Mouse (Mus musculus) forebrain, embryonic 14.5 days (tissue): Measurements from ENCODE around the gene Mrpl10. TPM values are rescaled to one million over a fixed set of nuclear protein-coding genes. Genes with fewer than 3 reads are reported as not detected.

Experiments used
- ATAC-seq: fragments of 200-750 bp; cut with Nextera tagmentation; 2 replicates; pipeline ENCODE4 v1.8.0; 2017; ENCODE audit warnings: mild to moderate bottlenecking, moderate library complexity
- DNase-seq: peaks from one replicate; pipeline ENCODE4 v3.0.0-alpha.2; 2015; ENCODE audit warnings: low spot score
- H3K27ac ChIP-seq: fragments of 300-500 bp; sonication (generic); 2 replicates; pipeline ENCODE4 v1.5.1; 2014; ENCODE audit warnings: low read depth, mild to moderate bottlenecking, control low read depth, low read length, moderate library complexity
- H3K27me3 ChIP-seq: fragments of 300-500 bp; sonication (generic); replicated peaks from 2 replicates; pipeline ENCODE4 v1.6.1; 2014; ENCODE audit warnings: low read length, control low read depth, mixed read lengths; ENCODE audit not compliant: control insufficient read depth, insufficient read depth
- H3K36me3 ChIP-seq: fragments of 300-500 bp; sonication (generic); 2 replicates; pipeline ENCODE4 v1.6.1; 2014; ENCODE audit warnings: low read length, control low read depth; ENCODE audit not compliant: control insufficient read depth, insufficient read depth
- H3K4me1 ChIP-seq: fragments of 300-500 bp; sonication (generic); 2 replicates; pipeline ENCODE4 v1.6.1; 2014; ENCODE audit warnings: antibody characterized with exemption, low read length, control low read depth; ENCODE audit not compliant: control insufficient read depth, insufficient read depth
- H3K4me2 ChIP-seq: fragments of 300-500 bp; sonication (generic); 2 replicates; pipeline ENCODE4 v1.6.1; 2014; ENCODE audit warnings: mild to moderate bottlenecking, control low read depth, low read length
- H3K4me3 ChIP-seq: fragments of 300-500 bp; sonication (generic); 2 replicates; pipeline ENCODE4 v1.5.1; 2014; ENCODE audit warnings: low read depth, low read length, control low read depth
- H3K9ac ChIP-seq: fragments of 300-500 bp; sonication (generic); 2 replicates; pipeline ENCODE4 v1.6.1; 2014; ENCODE audit warnings: mild to moderate bottlenecking, low read length, control low read depth, moderate library complexity
- H3K9me3 ChIP-seq: fragments of 300-500 bp; sonication (generic); replicated peaks from 2 replicates; pipeline ENCODE4 v1.6.1; 2016; ENCODE audit warnings: low read length, control low read depth, mixed read lengths; ENCODE audit not compliant: control insufficient read depth
- WGBS: fragments of 180-500 bp; shearing (Covaris S2); extraction: QIAGEN DNeasy Blood & Tissue Kit; methylation state at CpG from one replicate; pipeline ENCODE4 v1.1.7; 2014; 5-methylcytosine and 5-hydroxymethylcytosine counted together
- polyA plus RNA-seq: library from polyadenylated mRNA; unstranded; fragments of >200 nt; fragmentation: Nextera tagmentation; extraction: Ambion mirVana; gene quantifications from 2 replicates; pipeline ENCODE4 v1.2.1, GENCODE M21; 2014

The Mrpl10 gene
- polyA plus RNA-seq, 1 experiment from 2014 or later = 57.6 TPM

GRCm38 (mm10) chr11:97038881-97039280 is 2.5 kb upstream of the Mrpl10 start:
- no peak overlapping the region for H3K9ac ChIP-seq

DNA sequence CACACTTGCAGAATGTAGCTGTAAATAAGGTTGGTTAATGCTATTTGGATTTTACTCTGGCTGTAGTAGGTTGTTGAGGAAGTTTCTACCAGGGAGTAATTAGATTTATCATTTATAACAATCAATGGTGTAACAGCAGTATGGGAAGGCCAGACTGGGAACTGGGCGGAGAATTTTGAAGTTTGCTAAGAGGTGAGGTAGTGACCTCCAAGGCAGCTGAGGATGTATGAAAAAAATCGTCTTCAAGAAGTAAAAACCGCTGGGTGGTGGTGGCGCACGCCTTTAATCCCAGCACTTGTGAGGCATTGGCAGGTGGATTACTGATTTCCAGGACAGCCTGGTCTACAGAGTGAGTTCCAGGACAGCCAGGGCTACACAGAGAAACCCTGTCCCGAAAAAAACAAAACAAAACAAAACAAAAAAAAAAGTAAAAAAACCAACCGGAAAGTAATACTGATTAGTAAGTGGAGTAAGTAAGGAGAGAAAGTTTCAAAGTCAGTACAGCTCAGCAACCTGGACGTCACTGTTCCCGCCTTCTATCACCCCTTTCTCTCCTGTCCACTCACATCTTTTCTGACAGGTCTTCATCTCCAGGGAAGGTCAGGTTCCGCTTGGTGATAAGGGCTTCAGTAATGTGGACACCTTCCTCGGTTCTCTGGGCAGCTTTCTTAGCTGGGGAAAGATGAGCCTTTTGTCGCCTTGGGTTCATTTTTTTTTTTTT is 899 bp upstream of the Mrpl10 start:
- Histone ChIP-seq H3K4me1 (peaks cover 8% of the 10 kb centered on the region; the same call in 1 of the 2 replicates), H3K27me3 (no peaks in the 10 kb centered on the region), H3K4me3 (peak overlapping the region; percentile 63), H3K36me3 (no peaks in the 10 kb centered on the region), H3K9ac (peak overlapping the region; percentile 62), H3K27ac (no peak overlapping the region), H3K4me2 (peak overlapping the region; percentile 80), H3K9me3 (no peaks in the 10 kb centered on the region)
- no peak for DNase-seq
- ATAC-seq = no peak
- 48% methylated on average over 12 of the region's 12 CpGs for WGBS

More at GRCm38 (mm10) chr11:97038881-97039280, 2.5 kb upstream of the Mrpl10 start:
- no peak overlapping the region for H3K27ac ChIP-seq
- no peaks in the 10 kb centered on the region for H3K9me3 ChIP-seq
- H3K4me2 ChIP-seq = no peak overlapping the region
- H3K27me3 ChIP-seq = no peaks in the 10 kb centered on the region
- no peak overlapping the region for H3K4me3 ChIP-seq
- DNase-seq (no peak), ATAC-seq (no peak)
- peaks cover 8% of the 10 kb centered on the region; the same call in 1 of the 2 replicates for H3K4me1 ChIP-seq
- WGBS = 71% methylated on average over 7 of the region's 7 CpGs
- H3K36me3 ChIP-seq = no peaks in the 10 kb centered on the region

DNA sequence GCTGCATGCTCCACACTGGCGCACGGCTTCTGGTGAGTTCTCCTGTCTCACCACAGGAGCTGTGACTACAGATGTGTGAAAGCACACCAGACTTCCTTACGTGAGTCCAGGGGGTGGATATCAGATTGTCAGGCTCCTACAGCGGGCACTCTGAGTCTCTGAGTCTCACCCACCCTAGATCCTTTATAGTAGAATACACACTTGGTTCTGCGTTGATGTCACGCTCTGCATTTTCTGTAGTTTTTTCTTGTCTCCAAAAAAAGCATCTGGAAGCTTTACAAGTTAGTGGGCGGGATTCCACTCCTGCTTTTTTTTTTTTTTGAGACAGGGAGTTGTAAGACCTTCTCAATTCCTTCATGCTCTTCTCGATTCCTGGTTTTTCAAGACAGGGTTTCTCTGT is 3.5 kb downstream of the Mrpl10 start:
- H3K9ac ChIP-seq = no peak overlapping the region
- H3K4me1 ChIP-seq = peaks cover 8% of the 10 kb centered on the region; the same call in 1 of the 2 replicates
- H3K4me2 ChIP-seq = no peak overlapping the region
- H3K27ac ChIP-seq = no peak overlapping the region
- DNase-seq (no peak), ATAC-seq (no peak)
- peaks cover 16% of the 10 kb centered on the region for H3K36me3 ChIP-seq
- no peaks in the 10 kb centered on the region for H3K9me3 ChIP-seq
- H3K27me3 ChIP-seq = no peaks in the 10 kb centered on the region
- no peak overlapping the region for H3K4me3 ChIP-seq
- 95% methylated on average over 8 of the region's 8 CpGs for WGBS

- no peak for DNase-seq
- WGBS = 81% methylated on average over 7 of the region's 7 CpGs
- no peak overlapping the region for H3K27ac ChIP-seq
- H3K4me1 ChIP-seq = peaks cover 11% of the 10 kb centered on the region; the same call in 1 of the 2 replicates
- no peak overlapping the region for H3K4me3 ChIP-seq
- H3K4me2 ChIP-seq = no peak overlapping the region
- no peaks in the 10 kb centered on the region for H3K27me3 ChIP-seq
- H3K9me3 ChIP-seq = no peaks in the 10 kb centered on the region
- peaks cover 16% of the 10 kb centered on the region for H3K36me3 ChIP-seq
- no peak overlapping the region for H3K9ac ChIP-seq
- ATAC-seq = no peak
Measured at GRCm38 (mm10) chr11:97045861-97046260, 4.5 kb downstream of the Mrpl10 start.

- Histone ChIP-seq H3K4me2 (no peak overlapping the region), H3K27me3 (no peaks in the 10 kb centered on the region), H3K9me3 (no peaks in the 10 kb centered on the region), H3K4me1 (peaks cover 13% of the 10 kb centered on the region), H3K27ac (no peak overlapping the region), H3K4me3 (no peak overlapping the region), H3K36me3 (peaks cover 16% of the 10 kb centered on the region), H3K9ac (no peak overlapping the region)
- no peak for ATAC-seq
- WGBS = 89% methylated on average over 8 of the region's 8 CpGs
- no peak for DNase-seq
Measured at GRCm38 (mm10) chr11:97048090-97048650, 6.8 kb downstream of the Mrpl10 start.

GRCm38 (mm10) chr11:97049492-97050085 is 8.2 kb downstream of the Mrpl10 start:
- peaks cover 13% of the 10 kb centered on the region for H3K4me1 ChIP-seq
- H3K4me3 ChIP-seq = no peak overlapping the region
- H3K36me3 ChIP-seq = peaks cover 27% of the 10 kb centered on the region
- no peak overlapping the region for H3K27ac ChIP-seq
- no peaks in the 10 kb centered on the region for H3K27me3 ChIP-seq
- DNase-seq (no peak), ATAC-seq (no peak)
- H3K9ac ChIP-seq = no peak overlapping the region
- no peak overlapping the region for H3K4me2 ChIP-seq
- 77% methylated on average over 6 of the region's 6 CpGs for WGBS
- H3K9me3 ChIP-seq = no peaks in the 10 kb centered on the region

GRCm38 (mm10) chr11:97050216-97050943 is 9.0 kb downstream of the Mrpl10 start, which contains the start of gene Osbpl7:
Gene Osbpl7 (plus strand): TSS chr11:97050628.
- no peaks in the 10 kb centered on the region for H3K9me3 ChIP-seq
- peaks cover 35% of the 10 kb centered on the region for H3K36me3 ChIP-seq

DNA sequence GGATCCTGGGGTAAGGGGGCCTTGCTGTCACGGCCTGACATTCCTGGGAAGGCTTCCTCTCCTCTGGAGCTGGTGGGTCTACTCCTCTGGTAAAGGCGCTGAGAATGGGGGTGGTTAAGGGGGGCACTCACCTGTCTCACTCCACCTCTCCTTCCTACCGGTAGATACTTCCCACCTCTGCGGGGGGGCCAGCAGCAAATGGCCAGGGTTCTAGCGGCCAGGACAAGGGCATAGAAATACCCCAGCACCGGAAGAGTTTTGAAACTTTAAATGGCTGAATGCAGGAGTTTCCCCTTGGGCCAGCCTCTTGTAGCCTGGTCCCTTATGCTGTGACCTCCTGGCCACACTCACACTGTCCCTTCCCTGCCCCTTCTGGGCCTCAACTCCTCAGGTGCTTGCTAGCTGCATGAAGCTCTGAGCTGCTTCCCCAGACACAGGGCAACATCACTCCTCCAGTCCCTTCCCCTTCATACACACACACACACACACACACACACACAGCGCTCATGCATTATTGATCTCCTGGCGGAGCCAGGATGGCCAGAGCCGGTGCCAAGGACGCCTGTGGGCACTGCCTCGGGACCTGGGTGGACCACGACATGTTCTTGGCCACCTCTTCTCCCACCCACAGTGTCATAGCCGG is 9.7 kb downstream of the Mrpl10 start:
- WGBS = 26% methylated on average over 13 of the region's 13 CpGs
- Histone ChIP-seq H3K4me2 (peak overlapping the region; percentile 93), H3K27me3 (no peaks in the 10 kb centered on the region), H3K36me3 (peaks cover 41% of the 10 kb centered on the region), H3K9me3 (no peaks in the 10 kb centered on the region), H3K4me3 (peak overlapping the region; percentile 66), H3K4me1 (peaks cover 13% of the 10 kb centered on the region), H3K27ac (peak overlapping the region; percentile 39; the same call in 1 of the 2 replicates), H3K9ac (peak overlapping the region; percentile 88)
- DNase-seq = peak; percentile 24
- ATAC-seq = peak; percentile 27; the same call in 1 of the 2 replicates

More at GRCm38 (mm10) chr11:97050216-97050943, 9.0 kb downstream of the Mrpl10 start, which contains the start of gene Osbpl7:
- Histone ChIP-seq H3K4me3 (peak within 1 kb of the TSS; percentile 66), H3K27ac (peak within 1 kb of the TSS; percentile 39; the same call in 1 of the 2 replicates), H3K9ac (peak within 1 kb of the TSS; percentile 88), H3K4me1 (peaks cover 13% of the 10 kb centered on the region), H3K4me2 (peak within 1 kb of the TSS; percentile 93), H3K27me3 (no peaks in the 10 kb centered on the region)
- DNase-seq (peak; percentile 83), ATAC-seq (peak; percentile 93)
- WGBS = 6% methylated on average over 18 of the region's 18 CpGs
